Mouse (Mus musculus): Measurements from ENCODE around the gene Ptprb. TPM values are rescaled to one million over a fixed set of nuclear protein-coding genes. Genes with fewer than 3 reads are reported as not detected.

Ptprb gene
- polyA plus RNA-seq, 1 experiment from 2014 or later, result 3.1 TPM

GRCm38 (mm10) chr10:116309460-116309859 lies 34.1 kb downstream of the Ptprb start:
- Histone ChIP-seq H3K9ac (replicated peaks; ENCODE audit: low read depth, low read length) (no peak overlapping the region), H3K36me3 (ENCODE audit: control insufficient read depth, insufficient read depth, low read length) (no peaks in the 10 kb centered on the region), H3K4me3 (ENCODE audit: low read depth, low read length) (no peak overlapping the region), H3K4me1 (ENCODE audit: control insufficient read depth, insufficient read depth, low read length) (no peaks in the 10 kb centered on the region), H3K27ac (ENCODE audit: low read depth, low read length) (no peak overlapping the region), H3K9me3 (ENCODE audit: control insufficient read depth, low read length) (no peaks in the 10 kb centered on the region), H3K27me3 (ENCODE audit: control insufficient read depth, insufficient read depth, low read length) (no peaks in the 10 kb centered on the region), H3K4me2 (ENCODE audit: low read depth, low read length) (no peak overlapping the region)
- WGBS, result 88% methylated on average over 2 of the region's 2 CpGs
- ATAC-seq (ENCODE audit: low read depth), result no peak

- H3K27ac ChIP-seq (ENCODE audit: low read depth, low read length), result no peak overlapping the region
- no peak for ATAC-seq (ENCODE audit: low read depth)
- 52% methylated on average over 11 of the region's 11 CpGs for WGBS
These were observed 35.3 kb downstream of the Ptprb start for GRCm38 (mm10) chr10:116310516-116311210.

GRCm38 (mm10) chr10:116319246-116319645 lies 43.9 kb downstream of the Ptprb start:
- WGBS, result 24% methylated on average over 12 of the region's 12 CpGs
- ATAC-seq (ENCODE audit: low read depth), result no peak
- Histone ChIP-seq H3K4me3 (ENCODE audit: low read depth, low read length) (no peak overlapping the region), H3K27ac (ENCODE audit: low read depth, low read length) (no peak overlapping the region), H3K27me3 (ENCODE audit: control insufficient read depth, insufficient read depth, low read length) (no peaks in the 10 kb centered on the region), H3K4me1 (ENCODE audit: control insufficient read depth, insufficient read depth, low read length) (no peaks in the 10 kb centered on the region), H3K9me3 (ENCODE audit: control insufficient read depth, low read length) (no peaks in the 10 kb centered on the region), H3K36me3 (ENCODE audit: control insufficient read depth, insufficient read depth, low read length) (no peaks in the 10 kb centered on the region), H3K4me2 (ENCODE audit: low read depth, low read length) (no peak overlapping the region), H3K9ac (replicated peaks; ENCODE audit: low read depth, low read length) (no peak overlapping the region)

More at GRCm38 (mm10) chr10:116310516-116311210, 35.3 kb downstream of the Ptprb start:
- Histone ChIP-seq H3K36me3 (ENCODE audit: control insufficient read depth, insufficient read depth, low read length) (no peaks in the 10 kb centered on the region), H3K4me2 (ENCODE audit: low read depth, low read length) (no peak overlapping the region), H3K9ac (replicated peaks; ENCODE audit: low read depth, low read length) (no peak overlapping the region), H3K9me3 (ENCODE audit: control insufficient read depth, low read length) (no peaks in the 10 kb centered on the region), H3K27me3 (ENCODE audit: control insufficient read depth, insufficient read depth, low read length) (no peaks in the 10 kb centered on the region), H3K4me3 (ENCODE audit: low read depth, low read length) (no peak overlapping the region), H3K4me1 (ENCODE audit: control insufficient read depth, insufficient read depth, low read length) (no peaks in the 10 kb centered on the region)

- H3K9me3 ChIP-seq (ENCODE audit: control insufficient read depth, low read length), result no peaks in the 10 kb centered on the region
- H3K27me3 ChIP-seq (ENCODE audit: control insufficient read depth, insufficient read depth, low read length), result no peaks in the 10 kb centered on the region
- no peak overlapping the region for H3K27ac ChIP-seq (ENCODE audit: low read depth, low read length)
- H3K4me2 ChIP-seq (ENCODE audit: low read depth, low read length), result no peak overlapping the region
- ATAC-seq (ENCODE audit: low read depth), result no peak
- no peak overlapping the region for H3K9ac ChIP-seq (replicated peaks; ENCODE audit: low read depth, low read length)
- 45% methylated on average over 5 of the region's 5 CpGs for WGBS
- H3K36me3 ChIP-seq (ENCODE audit: control insufficient read depth, insufficient read depth, low read length), result no peaks in the 10 kb centered on the region
- H3K4me3 ChIP-seq (ENCODE audit: low read depth, low read length), result no peak overlapping the region
- peaks cover 3% of the 10 kb centered on the region; the same call in 1 of the 2 replicates for H3K4me1 ChIP-seq (ENCODE audit: control insufficient read depth, insufficient read depth, low read length)
These were observed 53.8 kb downstream of the Ptprb start for GRCm38 (mm10) chr10:116329086-116329485.

GRCm38 (mm10) chr10:116330458-116330857 lies 55.1 kb downstream of the Ptprb start:
- no peak overlapping the region for H3K9ac ChIP-seq (replicated peaks; ENCODE audit: low read depth, low read length)
- ATAC-seq (ENCODE audit: low read depth), result peak; percentile 74
- WGBS, result 16% methylated on average over 5 of the region's 5 CpGs
- no peaks in the 10 kb centered on the region for H3K27me3 ChIP-seq (ENCODE audit: control insufficient read depth, insufficient read depth, low read length)
- peak overlapping the region; percentile 26; the same call in 1 of the 2 replicates for H3K4me2 ChIP-seq (ENCODE audit: low read depth, low read length)
- peaks cover 3% of the 10 kb centered on the region; the same call in 1 of the 2 replicates for H3K4me1 ChIP-seq (ENCODE audit: control insufficient read depth, insufficient read depth, low read length)
- no peak overlapping the region for H3K27ac ChIP-seq (ENCODE audit: low read depth, low read length)
- H3K36me3 ChIP-seq (ENCODE audit: control insufficient read depth, insufficient read depth, low read length), result no peaks in the 10 kb centered on the region
- H3K9me3 ChIP-seq (ENCODE audit: control insufficient read depth, low read length), result no peaks in the 10 kb centered on the region
- no peak overlapping the region for H3K4me3 ChIP-seq (ENCODE audit: low read depth, low read length)

GRCm38 (mm10) chr10:116330961-116331510 lies 55.7 kb downstream of the Ptprb start:
- Histone ChIP-seq H3K4me2 (ENCODE audit: low read depth, low read length) (peak overlapping the region; percentile 26; the same call in 1 of the 2 replicates), H3K9me3 (ENCODE audit: control insufficient read depth, low read length) (no peaks in the 10 kb centered on the region), H3K9ac (replicated peaks; ENCODE audit: low read depth, low read length) (no peak overlapping the region), H3K27me3 (ENCODE audit: control insufficient read depth, insufficient read depth, low read length) (no peaks in the 10 kb centered on the region), H3K4me1 (ENCODE audit: control insufficient read depth, insufficient read depth, low read length) (peaks cover 3% of the 10 kb centered on the region; the same call in 1 of the 2 replicates), H3K36me3 (ENCODE audit: control insufficient read depth, insufficient read depth, low read length) (no peaks in the 10 kb centered on the region), H3K27ac (ENCODE audit: low read depth, low read length) (no peak overlapping the region), H3K4me3 (ENCODE audit: low read depth, low read length) (no peak overlapping the region)
- 27% methylated on average over 23 of the region's 23 CpGs for WGBS
- peak; percentile 17; the same call in 1 of the 2 replicates for ATAC-seq (ENCODE audit: low read depth)

GRCm38 (mm10) chr10:116333666-116334065 lies 58.3 kb downstream of the Ptprb start:
- Histone ChIP-seq H3K36me3 (ENCODE audit: control insufficient read depth, insufficient read depth, low read length) (no peaks in the 10 kb centered on the region), H3K9me3 (ENCODE audit: control insufficient read depth, low read length) (no peaks in the 10 kb centered on the region), H3K27ac (ENCODE audit: low read depth, low read length) (no peak overlapping the region), H3K27me3 (ENCODE audit: control insufficient read depth, insufficient read depth, low read length) (no peaks in the 10 kb centered on the region), H3K9ac (replicated peaks; ENCODE audit: low read depth, low read length) (no peak overlapping the region), H3K4me1 (ENCODE audit: control insufficient read depth, insufficient read depth, low read length) (peaks cover 3% of the 10 kb centered on the region; the same call in 1 of the 2 replicates), H3K4me2 (ENCODE audit: low read depth, low read length) (no peak overlapping the region), H3K4me3 (ENCODE audit: low read depth, low read length) (no peak overlapping the region)
- 58% methylated on average over 16 of the region's 16 CpGs for WGBS
- ATAC-seq (ENCODE audit: low read depth), result peak; percentile 28; the same call in 1 of the 2 replicates

GRCm38 (mm10) chr10:116334120-116334519 lies 58.8 kb downstream of the Ptprb start:
- no peak overlapping the region for H3K27ac ChIP-seq (ENCODE audit: low read depth, low read length)
- H3K27me3 ChIP-seq (ENCODE audit: control insufficient read depth, insufficient read depth, low read length), result no peaks in the 10 kb centered on the region
- H3K9me3 ChIP-seq (ENCODE audit: control insufficient read depth, low read length), result no peaks in the 10 kb centered on the region
- H3K9ac ChIP-seq (replicated peaks; ENCODE audit: low read depth, low read length), result no peak overlapping the region
- 93% methylated on average over 7 of the region's 7 CpGs for WGBS
- ATAC-seq (ENCODE audit: low read depth), result no peak
- H3K4me3 ChIP-seq (ENCODE audit: low read depth, low read length), result no peak overlapping the region
- H3K36me3 ChIP-seq (ENCODE audit: control insufficient read depth, insufficient read depth, low read length), result no peaks in the 10 kb centered on the region
- H3K4me1 ChIP-seq (ENCODE audit: control insufficient read depth, insufficient read depth, low read length), result peaks cover 3% of the 10 kb centered on the region; the same call in 1 of the 2 replicates
- no peak overlapping the region for H3K4me2 ChIP-seq (ENCODE audit: low read depth, low read length)

- Histone ChIP-seq H3K27me3 (ENCODE audit: control insufficient read depth, insufficient read depth, low read length) (no peaks in the 10 kb centered on the region), H3K4me3 (ENCODE audit: low read depth, low read length) (no peak overlapping the region), H3K4me1 (ENCODE audit: control insufficient read depth, insufficient read depth, low read length) (peaks cover 3% of the 10 kb centered on the region; the same call in 1 of the 2 replicates), H3K9me3 (ENCODE audit: control insufficient read depth, low read length) (no peaks in the 10 kb centered on the region), H3K4me2 (ENCODE audit: low read depth, low read length) (no peak overlapping the region), H3K36me3 (ENCODE audit: control insufficient read depth, insufficient read depth, low read length) (no peaks in the 10 kb centered on the region), H3K27ac (ENCODE audit: low read depth, low read length) (no peak overlapping the region), H3K9ac (replicated peaks; ENCODE audit: low read depth, low read length) (no peak overlapping the region)
- ATAC-seq (ENCODE audit: low read depth), result no peak
- WGBS, result 82% methylated on average over 7 of the region's 7 CpGs
These were observed 60.0 kb downstream of the Ptprb start for GRCm38 (mm10) chr10:116335328-116335727.

All from neural tube, embryonic 14.5 days (tissue).